Mouse (Mus musculus) brown adipose tissue, adult 24 weeks (tissue): ENCODE measurements at regions not wholly inside any gene's neighbourhood (a gene's known extent, or its start where the extent isn't known, plus 50 kb on each side); places are given as distances from the start of the nearest gene placed in this dataset.

ENCODE experiments used
- H3K27ac ChIP-seq: fragments of 200-500 bp; replicated peaks from 2 replicates; pipeline ENCODE4 v1.5.1; 2012; ENCODE audit warnings: low read depth, mild to moderate bottlenecking, low read length
- H3K4me1 ChIP-seq: fragments of 200-500 bp; 2 replicates; pipeline ENCODE4 v1.6.1; 2012; ENCODE audit warnings: low read length, mixed read lengths; ENCODE audit not compliant: control insufficient read depth, insufficient read depth, insufficient read length
- H3K4me3 ChIP-seq: fragments of 200-500 bp; 2 replicates; pipeline ENCODE4 v1.5.1; 2012; ENCODE audit warnings: low read depth, mild to moderate bottlenecking, low read length, moderate library complexity; ENCODE audit not compliant: insufficient read depth

DNA sequence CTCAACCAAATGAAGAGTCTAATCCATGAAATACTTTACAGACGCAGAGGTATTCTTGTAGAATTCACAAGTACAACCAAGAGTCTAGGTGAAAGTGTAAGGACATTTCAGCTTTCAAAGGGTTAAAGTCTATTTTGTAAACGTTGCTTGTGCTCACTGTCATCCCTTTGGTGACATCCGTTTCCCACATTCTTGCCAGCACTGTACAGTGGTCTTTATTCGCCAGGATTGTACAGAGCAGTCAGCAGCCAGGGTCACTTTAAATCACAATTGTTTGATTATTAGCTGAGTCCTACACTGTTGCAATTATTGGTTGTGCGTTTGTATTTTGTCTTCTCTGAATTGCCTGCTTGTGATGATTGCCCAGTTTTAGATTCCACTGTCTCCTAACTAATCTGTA, 427.3 kb upstream of the Rgma start:
- Histone ChIP-seq H3K4me3 (no peak overlapping the region), H3K4me1 (no peaks in the 10 kb centered on the region), H3K27ac (no peak overlapping the region)

DNA sequence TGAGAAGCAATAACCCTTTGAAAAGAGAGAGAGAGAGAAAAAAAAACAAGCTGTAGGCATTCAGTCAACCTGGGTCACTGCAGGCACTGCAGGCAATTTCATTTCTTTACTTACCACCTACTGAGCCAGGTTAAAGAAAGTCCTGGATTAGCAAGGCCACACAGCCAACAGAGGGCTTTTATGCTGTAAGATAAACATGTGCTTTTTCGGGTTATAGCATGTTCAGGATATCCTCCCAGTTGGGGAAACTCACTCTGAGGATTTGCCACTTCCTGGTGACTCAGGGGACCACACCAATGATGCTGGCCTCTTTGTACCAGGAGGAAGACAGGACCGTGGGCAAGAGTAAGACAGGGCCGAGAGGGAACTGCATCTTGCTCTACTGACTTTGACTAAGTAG, 426.6 kb upstream of the Rgma start:
- Histone ChIP-seq H3K4me1 (no peaks in the 10 kb centered on the region), H3K27ac (no peak overlapping the region), H3K4me3 (no peak overlapping the region)

DNA sequence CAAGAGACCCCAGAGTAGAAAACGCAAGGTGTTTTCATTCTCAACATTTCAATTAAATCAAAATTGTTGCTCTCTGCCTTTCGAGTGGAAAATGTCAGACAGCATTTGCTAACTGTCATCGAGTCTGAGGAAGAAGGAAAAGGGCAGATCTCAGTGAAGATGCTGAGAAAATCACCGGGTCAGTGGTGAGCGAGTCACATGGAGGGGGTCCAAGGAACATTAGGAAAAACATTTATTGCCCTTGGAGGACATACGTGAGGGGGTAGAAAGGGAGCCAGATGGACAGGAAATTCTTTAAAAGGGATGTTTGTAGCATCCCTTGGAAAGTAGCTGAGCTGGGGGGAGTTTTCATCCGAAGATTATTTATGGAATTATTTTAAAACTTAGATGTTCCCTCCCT, 425.4 kb upstream of the Rgma start:
- Histone ChIP-seq H3K27ac (no peak overlapping the region), H3K4me1 (no peaks in the 10 kb centered on the region), H3K4me3 (no peak overlapping the region)

GRCm38 (mm10) chr7:72957674-72958073, 417.6 kb upstream of the Rgma start:
- no peak overlapping the region for H3K27ac ChIP-seq
- H3K4me1 ChIP-seq = no peaks in the 10 kb centered on the region
- no peak overlapping the region for H3K4me3 ChIP-seq

- Histone ChIP-seq H3K4me1 (no peaks in the 10 kb centered on the region), H3K27ac (no peak overlapping the region), H3K4me3 (no peak overlapping the region)
Measured at GRCm38 (mm10) chr7:72961321-72961720, 414.0 kb upstream of the Rgma start.

DNA sequence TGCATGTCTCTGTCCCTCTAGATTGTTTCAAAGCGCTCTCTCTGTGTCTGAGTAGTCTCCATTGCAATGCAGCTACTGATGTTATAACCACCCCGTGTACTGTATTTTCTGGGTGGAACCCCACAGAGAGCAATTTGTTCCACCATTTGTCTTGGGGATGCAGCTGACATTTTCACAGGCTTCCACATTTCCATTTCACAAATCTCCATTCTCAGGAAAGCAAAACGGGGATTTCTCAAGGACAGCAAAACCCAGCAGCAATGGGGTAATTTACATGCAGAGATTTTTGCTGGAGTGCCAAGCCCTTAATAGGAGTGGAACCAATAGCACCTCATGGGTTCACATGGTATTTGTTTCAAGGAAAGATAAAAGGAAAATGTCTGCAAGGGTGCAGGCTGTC, 412.5 kb upstream of the Rgma start:
- Histone ChIP-seq H3K4me3 (no peak overlapping the region), H3K4me1 (no peaks in the 10 kb centered on the region), H3K27ac (no peak overlapping the region)

DNA sequence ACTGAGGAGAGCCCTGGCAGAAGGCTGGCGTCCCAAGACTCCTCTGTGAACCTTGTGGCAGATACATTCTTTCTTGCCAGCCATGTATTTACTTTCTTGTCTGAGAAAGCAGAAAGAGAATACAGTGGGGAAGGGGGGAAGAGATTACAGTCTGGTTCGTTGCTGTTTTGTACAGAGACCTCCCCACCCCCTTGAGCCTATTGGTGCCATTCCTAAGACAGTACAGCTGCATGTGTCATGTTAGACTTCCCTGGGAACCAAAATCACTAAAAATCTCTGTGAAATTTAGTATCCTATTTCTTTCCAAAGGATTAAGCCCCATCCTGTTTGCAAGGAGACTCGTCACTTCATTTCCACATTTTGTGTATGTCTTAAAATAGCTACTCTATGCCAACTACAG, 411.4 kb upstream of the Rgma start:
- no peak overlapping the region for H3K27ac ChIP-seq
- H3K4me3 ChIP-seq = no peak overlapping the region
- no peaks in the 10 kb centered on the region for H3K4me1 ChIP-seq

GRCm38 (mm10) chr7:72968193-72968592, 407.1 kb upstream of the Rgma start:
- Histone ChIP-seq H3K4me3 (no peak overlapping the region), H3K4me1 (no peaks in the 10 kb centered on the region), H3K27ac (no peak overlapping the region)

DNA sequence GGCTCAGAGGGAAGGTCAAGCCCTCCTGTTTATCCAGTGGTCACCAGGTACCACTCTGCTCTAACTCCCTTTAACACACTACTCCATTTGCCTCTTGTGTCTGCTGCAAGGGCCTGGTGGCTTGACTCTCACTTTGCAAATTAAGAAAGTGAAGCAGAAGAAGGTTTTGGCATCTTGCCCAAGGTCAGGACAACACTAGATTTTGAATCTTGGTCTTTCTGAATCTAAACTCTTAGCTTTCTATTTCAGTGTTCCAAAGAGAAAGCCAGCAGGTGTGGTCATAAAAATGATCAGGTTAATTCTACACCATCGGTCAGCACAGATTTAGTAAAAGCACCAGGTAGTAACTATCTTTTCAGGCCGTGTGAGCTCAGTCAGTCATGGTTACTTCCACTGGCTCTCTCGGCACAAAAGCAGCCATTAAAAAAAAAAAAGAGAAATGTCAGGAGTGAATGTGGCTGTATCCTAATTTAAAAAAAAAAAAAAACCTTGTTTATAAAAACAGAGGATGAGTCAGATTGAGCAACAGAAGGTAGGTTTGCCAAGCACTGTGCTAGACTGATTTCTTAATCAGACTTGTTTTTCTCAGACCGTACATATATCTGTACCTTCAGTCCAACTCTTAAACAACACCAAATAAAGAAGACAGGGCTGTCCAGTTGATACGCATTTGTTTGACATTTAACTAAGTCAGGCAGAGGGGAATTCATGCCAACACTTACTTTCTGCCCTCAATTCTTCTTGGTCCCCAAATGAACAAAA, 403.6 kb upstream of the Rgma start:
- H3K27ac ChIP-seq = no peak overlapping the region
- H3K4me1 ChIP-seq = no peaks in the 10 kb centered on the region
- no peak overlapping the region for H3K4me3 ChIP-seq

DNA sequence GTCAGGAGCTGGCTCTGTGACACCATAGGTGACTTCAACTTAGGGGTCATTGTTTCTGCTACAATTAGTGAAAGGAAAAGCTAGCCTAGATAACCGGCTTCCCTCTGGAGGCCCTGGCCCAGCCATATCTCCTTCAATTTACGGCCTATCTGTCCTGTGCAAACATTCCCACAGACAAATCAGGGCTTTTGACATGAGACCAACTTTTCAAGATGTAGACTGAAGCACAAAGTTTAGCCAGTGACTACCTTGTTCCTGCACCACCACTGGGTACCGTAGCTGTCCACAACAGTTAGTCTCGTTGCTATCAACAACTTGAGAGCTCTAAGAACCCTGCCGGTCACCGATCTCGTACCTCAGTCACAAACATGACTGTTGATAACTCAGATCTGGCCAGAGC, 402.9 kb upstream of the Rgma start:
- H3K27ac ChIP-seq = no peak overlapping the region
- H3K4me1 ChIP-seq = no peaks in the 10 kb centered on the region
- no peak overlapping the region for H3K4me3 ChIP-seq

- no peak overlapping the region for H3K27ac ChIP-seq
- H3K4me3 ChIP-seq = no peak overlapping the region
- no peaks in the 10 kb centered on the region for H3K4me1 ChIP-seq
Measured at GRCm38 (mm10) chr7:72973771-72974170, 401.5 kb upstream of the Rgma start.

DNA sequence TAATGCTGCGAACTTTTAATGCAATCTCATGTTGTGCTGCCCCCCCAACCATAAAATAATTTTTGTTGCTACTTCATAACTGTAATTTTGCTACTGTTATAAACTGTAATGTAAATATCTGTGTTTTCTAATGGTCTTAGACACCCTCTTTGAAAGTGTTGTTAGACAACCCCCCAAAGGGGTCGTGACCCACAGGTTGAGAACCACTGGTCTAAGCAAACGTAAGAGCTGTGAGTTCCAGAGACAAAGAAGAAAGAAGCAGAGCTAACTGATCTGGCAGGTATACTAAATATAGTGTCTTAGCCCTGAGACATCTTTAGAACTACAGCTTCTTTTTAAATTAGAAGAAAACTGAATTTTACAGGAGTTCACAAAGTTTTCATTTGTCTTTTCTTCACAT, 400.9 kb upstream of the Rgma start:
- Histone ChIP-seq H3K4me3 (no peak overlapping the region), H3K4me1 (no peaks in the 10 kb centered on the region), H3K27ac (no peak overlapping the region)

- Histone ChIP-seq H3K4me1 (no peaks in the 10 kb centered on the region), H3K27ac (no peak overlapping the region), H3K4me3 (no peak overlapping the region)
Measured at GRCm38 (mm10) chr7:72990559-72991429, 384.5 kb upstream of the Rgma start.

DNA sequence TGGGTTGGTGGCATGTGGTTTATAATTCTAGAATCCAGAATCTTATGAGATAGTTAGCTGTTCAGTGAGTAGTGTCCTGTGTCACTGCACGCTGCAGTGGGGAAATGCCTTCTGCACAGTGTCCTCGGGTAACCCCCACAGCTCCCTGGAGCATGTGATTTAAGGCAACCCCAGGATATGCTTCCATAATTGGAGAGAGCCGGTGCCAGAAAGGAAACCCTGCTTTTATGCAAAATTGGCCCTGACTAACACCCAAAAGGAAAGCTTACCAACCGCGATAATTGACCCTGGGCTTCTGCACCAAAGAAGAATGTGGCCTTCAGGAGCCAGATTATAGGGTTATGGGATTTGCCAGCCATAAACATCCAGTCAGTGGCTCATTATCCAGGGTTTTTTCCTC, 376.9 kb upstream of the Rgma start:
- H3K4me1 ChIP-seq = no peaks in the 10 kb centered on the region
- no peak overlapping the region for H3K27ac ChIP-seq
- no peak overlapping the region for H3K4me3 ChIP-seq

GRCm38 (mm10) chr7:73019151-73019550, 356.2 kb upstream of the Rgma start:
- H3K4me1 ChIP-seq = no peaks in the 10 kb centered on the region
- H3K27ac ChIP-seq = no peak overlapping the region

More at GRCm38 (mm10) chr7:73019151-73019550, 356.2 kb upstream of the Rgma start:
- no peak overlapping the region for H3K4me3 ChIP-seq
